Mouse (Mus musculus) hematopoietic stem cell, adult 5-6 weeks (primary cell): Measurements from ENCODE around the gene Cnfn. TPM values are rescaled to one million over a fixed set of nuclear protein-coding genes. Genes with fewer than 3 reads are reported as not detected.

Source experiments
- ATAC-seq, 2 experiments: fragments of 125-278 bp in 1 of 2; replicated peaks in 1 of 2; 2 replicates each; pipeline ENCODE4 v1.8.0; 2016 to 2017; ENCODE audit warnings: inconsistent platforms in 2 of 2, mild to moderate bottlenecking in 2 of 2, moderate number of reproducible peaks in 2 of 2, low read depth in 1 of 2, moderate TSS enrichment in 1 of 2; ENCODE audit not compliant: low FRiP score in 2 of 2, poor library complexity in 2 of 2, severe bottlenecking in 2 of 2, insufficient read depth in 1 of 2, low TSS enrichment in 1 of 2
- total RNA-seq: library from RNA; stranded (forward); fragments of 172-1452, 232-1000 nt; gene quantifications from 2 replicates; pipeline ENCODE4 v1.2.3, GENCODE M21; 2017

The Cnfn gene
- total RNA-seq, 1 experiment from 2014 or later, result not detected

DNA sequence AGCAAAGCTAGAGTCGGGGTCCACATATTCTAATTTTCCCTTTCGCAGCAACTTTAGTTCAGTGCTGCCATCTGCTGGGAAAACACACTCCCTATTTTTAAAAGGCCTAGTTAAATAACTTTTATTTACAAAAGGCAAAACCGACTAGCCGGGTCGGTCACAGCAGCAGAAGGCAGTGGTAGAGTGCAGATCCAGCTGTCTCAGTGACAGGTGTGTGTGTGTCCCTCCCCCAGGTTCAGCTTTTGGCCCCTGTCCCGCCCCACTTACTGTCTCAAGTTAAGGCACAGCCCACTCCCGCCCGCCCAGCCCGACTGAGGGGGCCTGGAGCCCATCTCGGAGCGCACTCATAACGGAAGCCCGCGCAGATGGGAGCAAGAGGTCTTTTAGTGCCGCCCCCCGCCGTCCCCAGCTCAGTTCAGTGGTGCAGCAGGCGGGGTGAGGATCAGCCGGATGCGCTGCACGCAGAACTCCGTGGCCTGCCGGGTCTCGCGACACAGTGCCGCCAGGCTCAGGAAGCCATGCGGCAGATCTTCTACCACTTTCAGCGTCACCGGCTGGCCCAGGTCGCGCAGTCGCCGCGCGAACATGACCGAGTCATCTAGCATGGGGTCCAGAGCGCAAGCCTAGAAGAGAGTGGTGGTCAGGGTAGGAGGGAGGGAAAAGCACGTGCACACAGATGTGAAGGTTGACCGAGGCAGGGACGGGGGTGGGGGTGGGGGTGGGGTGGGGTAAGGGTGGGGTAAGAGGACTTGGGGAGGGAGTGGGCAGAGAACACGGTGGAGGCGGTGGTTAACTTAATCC lies 10.2 kb upstream of the Cnfn start:
- peak; percentile 70 to 81 for ATAC-seq

GRCm38 (mm10) chr7:25378181-25379100 lies 8.9 kb upstream of the Cnfn start:
- ATAC-seq, result no peak

- 0 out of 4 replicates have a peak, but pooled peaks of 1 of the 2 experiments have one; percentile 22 for ATAC-seq
Measured at GRCm38 (mm10) chr7:25377100-25377700, 7.7 kb upstream of the Cnfn start.

DNA sequence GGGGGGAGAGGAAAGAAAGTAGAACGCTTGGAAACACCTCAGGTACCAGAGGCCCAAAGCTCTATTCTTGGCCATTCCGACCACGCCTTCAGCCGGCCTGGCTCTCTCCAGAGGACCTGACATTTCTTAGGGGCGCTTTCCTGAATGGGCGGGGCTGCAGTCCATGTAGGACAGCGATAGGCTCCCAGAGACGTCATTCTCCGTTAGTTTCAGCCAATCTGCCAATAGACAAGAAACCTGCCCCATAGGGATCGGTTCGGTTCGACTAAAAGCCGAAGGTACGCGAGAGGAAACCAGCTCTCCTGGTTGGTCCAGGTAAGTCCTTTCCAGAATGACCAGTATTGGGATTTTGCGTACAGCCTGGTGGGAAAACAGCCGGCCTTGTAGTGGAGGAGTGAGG lies 7.0 kb upstream of the Cnfn start:
- ATAC-seq, result peak; percentile 43 to 57; a peak in 2 of 4 replicates

- no peak; a peak in 1 of 4 replicates for ATAC-seq
Measured at GRCm38 (mm10) chr7:25372441-25372840, 2.9 kb upstream of the Cnfn start.

- no peak for ATAC-seq
Measured at GRCm38 (mm10) chr7:25368333-25368732, 1.2 kb downstream of the Cnfn start.

DNA sequence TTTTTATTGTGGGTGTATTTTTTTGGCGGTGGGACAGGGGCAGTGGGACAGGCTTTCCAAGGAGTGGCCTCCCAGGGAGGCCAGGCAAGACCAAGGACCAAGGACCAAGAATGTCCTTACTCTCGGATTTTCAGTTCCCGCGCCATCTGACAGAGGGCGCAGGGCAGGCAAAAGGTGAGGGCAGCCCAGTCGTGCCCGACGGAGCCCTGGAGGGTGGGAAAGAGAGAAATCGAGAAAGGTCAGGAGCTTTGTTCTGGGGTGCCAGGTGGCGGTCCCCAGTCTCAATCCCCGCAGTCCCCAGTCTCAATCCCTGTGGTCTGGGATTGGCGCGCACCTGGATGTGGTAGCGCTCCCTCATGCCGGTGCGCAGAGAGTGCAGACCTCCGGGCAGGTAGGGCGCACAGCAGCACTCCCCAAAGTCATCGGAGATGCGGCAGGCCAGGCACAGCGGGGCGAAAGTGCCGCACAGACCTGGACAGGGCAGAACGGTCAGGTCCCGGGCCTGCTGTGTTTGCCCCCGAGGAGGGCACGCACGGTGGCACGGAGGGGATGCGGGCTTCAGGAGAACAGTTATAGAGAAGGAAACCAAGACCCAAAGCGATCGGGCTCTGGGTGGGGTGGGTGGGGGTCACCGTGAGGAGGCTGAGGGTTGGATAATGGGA lies 1.8 kb downstream of the Cnfn start:
- ATAC-seq, result peak in 1 of 2 experiments; percentile 41; a peak in 1 of 4 replicates

- ATAC-seq, result no peak
Measured at GRCm38 (mm10) chr7:25365937-25366625, 3.4 kb downstream of the Cnfn start.

GRCm38 (mm10) chr7:25363632-25364031 lies 5.9 kb downstream of the Cnfn start:
- no peak for ATAC-seq

GRCm38 (mm10) chr7:25363151-25363550 lies 6.4 kb downstream of the Cnfn start:
- ATAC-seq, result no peak

DNA sequence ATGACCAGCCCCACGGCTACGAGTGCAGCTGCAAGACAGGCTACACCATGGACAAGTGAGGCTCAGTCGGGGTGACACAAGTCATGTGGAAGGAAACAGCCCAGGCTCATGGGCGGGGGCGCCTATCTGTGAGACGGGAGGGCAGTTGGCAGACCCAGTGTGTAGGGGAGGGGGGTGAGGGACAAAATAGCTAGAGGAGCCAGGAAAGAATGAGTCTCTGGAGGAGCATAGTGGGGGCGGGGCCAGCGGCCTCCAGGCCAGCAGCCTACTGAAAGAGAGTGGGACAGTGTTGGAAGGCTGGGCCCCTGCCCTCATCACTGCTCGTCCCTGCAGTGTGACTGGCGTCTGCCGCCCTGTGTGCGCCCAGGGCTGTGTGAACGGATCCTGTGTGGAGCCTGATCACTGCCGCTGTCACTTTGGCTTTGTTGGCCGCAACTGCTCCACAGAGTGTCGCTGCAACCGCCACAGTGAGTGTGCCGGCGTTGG lies 10.8 kb downstream of the Cnfn start:
- no peak for ATAC-seq

DNA sequence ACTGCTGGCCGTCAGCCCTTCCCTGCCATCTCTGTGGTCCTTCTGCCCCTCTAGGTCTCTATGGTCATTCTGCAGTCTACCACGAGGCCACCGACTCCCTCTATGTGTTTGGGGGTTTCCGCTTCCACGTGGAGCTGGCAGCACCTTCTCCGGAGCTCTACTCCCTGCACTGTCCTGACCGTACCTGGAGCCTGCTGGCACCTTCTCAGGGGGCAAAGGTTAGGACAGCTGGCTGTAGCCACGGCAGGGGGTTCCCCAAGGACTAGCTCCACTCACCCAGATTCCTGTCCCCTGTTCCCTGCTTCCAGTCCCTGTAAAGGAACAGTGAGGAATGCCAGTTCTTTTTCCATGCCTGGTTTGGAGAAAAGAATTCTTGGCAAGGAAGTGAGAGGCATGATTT lies 20.7 kb downstream of the Cnfn start:
- no peak for ATAC-seq

DNA sequence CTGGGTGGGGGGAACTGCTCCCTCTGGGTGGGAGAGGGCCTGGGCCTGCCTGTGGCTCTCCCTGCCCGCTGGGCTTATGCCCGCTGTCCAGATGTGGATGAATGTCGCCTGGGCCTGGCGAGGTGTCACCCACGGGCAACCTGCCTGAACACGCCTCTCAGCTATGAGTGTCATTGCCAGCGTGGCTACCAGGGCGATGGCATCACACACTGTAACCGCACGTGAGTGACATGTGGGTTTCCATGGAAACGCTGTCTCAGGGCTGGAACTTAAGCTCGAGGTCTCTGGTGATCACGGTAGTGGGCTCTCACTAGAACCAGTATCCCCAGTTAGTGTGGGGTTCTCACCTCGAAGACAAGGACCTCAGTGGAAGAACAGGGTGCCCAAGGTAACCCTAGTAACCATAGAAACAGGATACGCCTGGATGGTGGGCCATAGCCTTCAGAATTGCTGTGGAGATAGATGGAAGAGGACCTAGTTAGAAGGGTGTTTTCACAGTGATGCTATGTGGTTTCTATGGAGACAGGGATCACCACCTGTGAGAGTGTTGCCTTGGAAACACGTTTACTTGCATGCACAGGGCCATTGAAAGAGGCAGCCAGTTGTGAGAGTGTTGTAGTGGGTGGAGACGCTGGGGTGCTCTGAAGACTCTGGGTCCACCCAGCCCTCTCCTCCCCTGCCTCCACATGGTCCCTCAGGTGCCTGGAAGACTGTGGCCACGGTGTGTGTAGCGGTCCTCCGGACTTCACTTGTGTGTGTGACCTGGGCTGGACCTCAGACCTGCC lies 28.3 kb downstream of the Cnfn start:
- ATAC-seq, result no peak

DNA sequence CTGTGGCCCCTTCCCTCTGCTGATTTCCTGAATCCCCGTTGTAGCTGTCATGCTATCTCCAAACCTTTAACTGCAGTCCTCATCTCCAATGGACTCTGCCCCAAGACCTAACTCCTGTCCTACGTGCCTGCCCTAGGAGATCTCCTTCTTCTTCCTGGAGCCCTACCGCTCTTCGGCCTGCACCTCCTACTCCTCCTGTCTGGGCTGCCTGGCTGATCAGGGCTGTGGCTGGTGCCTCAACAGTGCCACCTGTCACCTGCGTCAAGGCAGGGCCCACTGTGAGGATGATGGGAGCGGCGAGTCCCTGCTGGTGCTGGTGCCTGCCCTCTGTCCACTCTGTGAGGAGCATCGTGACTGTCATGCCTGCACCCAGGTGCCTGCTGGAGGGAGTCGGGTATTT lies 30.2 kb downstream of the Cnfn start:
- ATAC-seq, result no peak

- no peak for ATAC-seq
Measured at GRCm38 (mm10) chr7:25334472-25334871, 35.1 kb downstream of the Cnfn start.
